Mouse (Mus musculus) CH12.LX (cell line): Measurements from ENCODE around the gene Ccdc127. TPM values are rescaled to one million over a fixed set of nuclear protein-coding genes. Genes with fewer than 3 reads are reported as not detected.

Source experiments
- DNase-seq: peaks from one replicate; pipeline ENCODE4 v3.0.0-alpha.2; 2013; ENCODE audit errors: extremely low read depth
- H3K27ac ChIP-seq: 2 replicates; pipeline ENCODE4 v1.5.1; 2012; ENCODE audit warnings: low read depth, mild to moderate bottlenecking, control low read depth, moderate library complexity; ENCODE audit not compliant: insufficient read depth
- H3K27me3 ChIP-seq: replicated peaks from 2 replicates; pipeline ENCODE3; 2012; ENCODE audit warnings: inconsistent platforms
- H3K36me3 ChIP-seq, 2 experiments: replicated peaks in 1 of 2; 2 replicates each; pipeline versions ENCODE3 to v1.6.1; 2012; ENCODE audit warnings: inconsistent platforms in 1 of 2, low read length in 1 of 2, mild to moderate bottlenecking in 1 of 2, mixed read lengths in 1 of 2, moderate library complexity in 1 of 2; ENCODE audit not compliant: control insufficient read depth in 1 of 2, insufficient read depth in 1 of 2
- H3K4me1 ChIP-seq, 2 experiments: 2 replicates each; pipeline ENCODE4 v1.6.1; 2012; ENCODE audit warnings: inconsistent platforms in 1 of 2, moderate library complexity in 1 of 2; ENCODE audit not compliant: insufficient read depth in 2 of 2, control insufficient read depth in 1 of 2
- H3K4me2 ChIP-seq: 2 replicates; pipeline ENCODE4 v1.6.1; 2012; ENCODE audit warnings: low read depth, mild to moderate bottlenecking, control low read depth; ENCODE audit not compliant: poor library complexity, insufficient read depth, severe bottlenecking
- H3K4me3 ChIP-seq, 3 experiments: fragments of 150-350 bp in 1 of 3; sonication (generic) in 1 of 3; replicated peaks in 1 of 3; 2 replicates each; pipeline versions ENCODE3 to v1.5.1; 2011 to 2012; ENCODE audit warnings: low read depth in 2 of 3, low read length in 2 of 3, mild to moderate bottlenecking in 2 of 3, moderate library complexity in 2 of 3, control low read depth in 1 of 3, improper control_type of control experiment in 1 of 3, inconsistent platforms in 1 of 3, mixed read lengths in 1 of 3; ENCODE audit not compliant: poor library complexity in 1 of 3
- H3K79me2 ChIP-seq: replicated peaks from 2 replicates; pipeline ENCODE4 v1.6.1; 2012; ENCODE audit warnings: mild to moderate bottlenecking, moderate library complexity; ENCODE audit not compliant: control insufficient read depth, poor library complexity, insufficient read depth, severe bottlenecking; ENCODE audit errors: extremely low read depth
- H3K9ac ChIP-seq: 2 replicates; pipeline ENCODE4 v1.6.1; 2012; ENCODE audit warnings: low read depth, mild to moderate bottlenecking, control low read depth, moderate library complexity; ENCODE audit not compliant: insufficient read depth
- H3K9me3 ChIP-seq: replicated peaks from 2 replicates; pipeline ENCODE3; 2012; ENCODE audit warnings: low read length, inconsistent platforms, mixed read lengths
- BHLHE40 ChIP-seq: IDR thresholded peaks from 2 replicates; pipeline ENCODE4 v1.6.1; 2011; ENCODE audit warnings: mild to moderate bottlenecking, low read depth, low read length, improper control_type of control experiment
- CHD1 ChIP-seq: IDR thresholded peaks from 2 replicates; pipeline ENCODE4 v1.6.1; 2012; ENCODE audit warnings: low read depth, low read length, improper control_type of control experiment, inconsistent platforms
- CHD2 ChIP-seq: IDR thresholded peaks from 2 replicates; pipeline ENCODE4 v1.6.1; 2011; ENCODE audit warnings: low read length, improper control_type of control experiment
- E2F4 ChIP-seq: IDR thresholded peaks from 2 replicates; pipeline ENCODE4 v1.6.1; 2011; ENCODE audit warnings: low read depth, low read length, improper control_type of control experiment; ENCODE audit not compliant: insufficient replicate concordance
- ELF1 ChIP-seq: IDR thresholded peaks from 2 replicates; pipeline ENCODE4 v1.6.1; 2014; ENCODE audit warnings: low read depth, mild to moderate bottlenecking, inconsistent platforms, low read length, improper control_type of control experiment
- EP300 ChIP-seq: IDR thresholded peaks from 2 replicates; pipeline ENCODE4 v1.6.1; 2011; ENCODE audit warnings: low read length, improper control_type of control experiment
- ETS1 ChIP-seq: conservative IDR thresholded peaks from 2 replicates; pipeline ENCODE4 v1.6.1; 2012; ENCODE audit warnings: low read depth, mild to moderate bottlenecking, inconsistent platforms, low read length, improper control_type of control experiment, moderate library complexity
- GABPA ChIP-seq: IDR thresholded peaks from 2 replicates; pipeline ENCODE4 v1.6.1; 2012; ENCODE audit warnings: low read depth, low read length, improper control_type of control experiment, inconsistent platforms; ENCODE audit not compliant: insufficient replicate concordance
- HCFC1 ChIP-seq: IDR thresholded peaks from 2 replicates; pipeline ENCODE4 v1.6.1; 2012; ENCODE audit warnings: low read depth, mild to moderate bottlenecking, inconsistent platforms, low read length, improper control_type of control experiment
- IRF4 ChIP-seq: IDR thresholded peaks from 2 replicates; pipeline ENCODE4 v1.6.1; 2014; ENCODE audit warnings: low read depth, mild to moderate bottlenecking, inconsistent platforms, low read length, improper control_type of control experiment
- KAT2A ChIP-seq: IDR thresholded peaks from 2 replicates; pipeline ENCODE4 v1.6.1; 2012; ENCODE audit warnings: low read length, improper control_type of control experiment, inconsistent platforms; ENCODE audit not compliant: insufficient replicate concordance
- MAFK ChIP-seq: IDR thresholded peaks from 2 replicates; pipeline ENCODE4 v1.6.1; 2011; ENCODE audit warnings: low read length, improper control_type of control experiment; ENCODE audit not compliant: insufficient replicate concordance
- MAX ChIP-seq: IDR thresholded peaks from 2 replicates; pipeline ENCODE4 v1.6.1; 2011; ENCODE audit warnings: low read length, improper control_type of control experiment
- MAZ ChIP-seq: IDR thresholded peaks from 2 replicates; pipeline ENCODE4 v1.6.1; 2012; ENCODE audit warnings: low read depth, mild to moderate bottlenecking, inconsistent platforms, low read length, improper control_type of control experiment, moderate library complexity
- MEF2A ChIP-seq: IDR thresholded peaks from 2 replicates; pipeline ENCODE4 v1.6.1; 2014; ENCODE audit warnings: low read depth, mild to moderate bottlenecking, inconsistent platforms, low read length, improper control_type of control experiment, borderline replicate concordance
- MXI1 ChIP-seq: IDR thresholded peaks from 2 replicates; pipeline ENCODE4 v1.6.1; 2011; ENCODE audit warnings: mild to moderate bottlenecking, low read depth, low read length, improper control_type of control experiment
- MYC ChIP-seq: IDR thresholded peaks from 2 replicates; pipeline ENCODE4 v1.6.1; 2011; ENCODE audit warnings: low read depth, mild to moderate bottlenecking, improper control_type of control experiment, low read length
- NELFE ChIP-seq: IDR thresholded peaks from 2 replicates; pipeline ENCODE4 v1.6.1; 2011; ENCODE audit warnings: low read depth, low read length, improper control_type of control experiment
- NRF1 ChIP-seq: IDR thresholded peaks from 2 replicates; pipeline ENCODE4 v1.6.1; 2014; ENCODE audit warnings: low read depth, mild to moderate bottlenecking, inconsistent platforms, low read length, improper control_type of control experiment, moderate library complexity
- POLR2A ChIP-seq: IDR thresholded peaks from 2 replicates; pipeline ENCODE4 v1.6.1; 2011; ENCODE audit warnings: low read depth, mild to moderate bottlenecking, improper control_type of control experiment, low read length
- POLR2AphosphoS2 ChIP-seq: IDR thresholded peaks from 2 replicates; pipeline ENCODE4 v1.6.1; 2011; ENCODE audit warnings: low read depth, low read length, improper control_type of control experiment
- RAD21 ChIP-seq: IDR thresholded peaks from 2 replicates; pipeline ENCODE4 v1.6.1; 2011; ENCODE audit warnings: low read depth, mild to moderate bottlenecking, low read length, improper control_type of control experiment, moderate library complexity
- SIN3A ChIP-seq: IDR thresholded peaks from 2 replicates; pipeline ENCODE4 v1.6.1; 2012; ENCODE audit warnings: low read length, improper control_type of control experiment, inconsistent platforms
- TBP ChIP-seq: conservative IDR thresholded peaks from 2 replicates; pipeline ENCODE4 v1.6.1; 2011; ENCODE audit warnings: low read depth, low read length, improper control_type of control experiment
- TCF12 ChIP-seq: IDR thresholded peaks from 2 replicates; pipeline ENCODE4 v1.6.1; 2014; ENCODE audit warnings: low read depth, mild to moderate bottlenecking, inconsistent platforms, low read length, improper control_type of control experiment
- USF1 ChIP-seq: IDR thresholded peaks from 2 replicates; pipeline ENCODE4 v1.6.1; 2014; ENCODE audit warnings: low read depth, mild to moderate bottlenecking, inconsistent platforms, low read length, improper control_type of control experiment
- USF2 ChIP-seq: conservative IDR thresholded peaks from 2 replicates; pipeline ENCODE4 v1.6.1; 2011; ENCODE audit warnings: low read depth, low read length, improper control_type of control experiment
- ZC3H11A ChIP-seq: IDR thresholded peaks from 2 replicates; pipeline ENCODE4 v1.6.1; 2012; ENCODE audit warnings: low read depth, mild to moderate bottlenecking, inconsistent platforms, low read length, improper control_type of control experiment
- dilution Hi-C: fragments of 300-500 bp; cut with MboI; formaldehyde crosslinking; loops from 2 replicates; pipeline ENCODE4 v1.14.3; 2020; ENCODE audit warnings: low sequenced_read_pairs; ENCODE audit not compliant: extremely low pct_unique_long_range_greater_than_20kb, extremely low pct_ligation_motif_present
- in situ Hi-C: fragments of 300-500 bp; cut with MboI; formaldehyde crosslinking; loops from 3 replicates; pipeline ENCODE4 v1.14.3; 2019; ENCODE audit warnings: low sequenced_read_pairs, low pct_ligation_motif_present, low pct_unique_long_range_greater_than_20kb, mixed read lengths
- polyA plus RNA-seq: library from polyadenylated mRNA; unstranded; fragments of >175 nt; gene quantifications from 2 replicates; pipeline ENCODE4 v1.2.1, GENCODE M21; 2012; ENCODE audit warnings: low read depth; ENCODE audit not compliant: insufficient read length
- total RNA-seq, 2 experiments: library from RNA; depleted of rRNA; stranded (reverse); fragments of 300-350 nt in 1 of 2; fragments of >200 nt in 1 of 2; gene quantifications; 2 replicates each; pipeline ENCODE4 v1.2.3; 2012 to 2014

Gene Ccdc127
- total and polyA plus RNA-seq, 3 experiments, result 40.8 to 57.5 (median 45.3) TPM

GRCm38 (mm10) chr13:74317170-74317849 lies 32.8 kb upstream of the Ccdc127 start, which contains the start of gene Pdcd6:
Gene Pdcd6, minus strand, starts transcription at chr13:74317580.
- Histone ChIP-seq H3K4me3 (peak within 1 kb of the TSS; percentile 84 to 97 (median 90)), H3K36me3 (peaks cover 23 to 52% of the 10 kb centered on the region in 2 experiments), H3K27ac (peak within 1 kb of the TSS; percentile 40; the same call in 1 of the 2 replicates), H3K79me2 (peaks cover 23% of the 10 kb centered on the region), H3K9me3 (no peaks in the 10 kb centered on the region), H3K4me2 (peak within 1 kb of the TSS; percentile 73), H3K4me1 (peaks cover 0 to 25% of the 10 kb centered on the region in 2 experiments; a peak in 2 of 4 replicates), H3K27me3 (no peaks in the 10 kb centered on the region), H3K9ac (peak within 1 kb of the TSS; percentile 73)
- in situ Hi-C loops (no loop called here), dilution Hi-C loops (no loop called here)
- TF ChIP-seq POLR2AphosphoS2 (peak; percentile 83), NELFE (peak; percentile 74), ZC3H11A (no peak), KAT2A (peak; percentile 44; the same call in 1 of the 2 replicates), ELF1 (peak; percentile 93), MAFK (no peak), POLR2A (peak; percentile 87), MAX (peak; percentile 53; the same call in 1 of the 2 replicates), HCFC1 (peak; percentile 77), MXI1 (peak; percentile 75; the same call in 1 of the 2 replicates), TBP (peak; percentile 66), RAD21 (no peak), IRF4 (no peak), SIN3A (peak; percentile 85), TCF12 (peak; percentile 36), MYC (peak; percentile 63; the same call in 1 of the 2 replicates), NRF1 (0 out of 2 replicates have a peak, but pooled peaks have one; percentile 6)
- DNase-seq, result peak; percentile 99

- TF ChIP-seq USF1 (no peak), GABPA (no peak), BHLHE40 (no peak), MXI1 (no peak), TBP (no peak), MEF2A (no peak), EP300 (no peak), USF2 (no peak), POLR2AphosphoS2 (no peak), ZC3H11A (no peak), MAZ (no peak), ETS1 (no peak), SIN3A (no peak), CHD1 (no peak), CHD2 (no peak), E2F4 (no peak)
- TF ChIP-seq, all 38 proteins: peak for 0
- H3K9ac ChIP-seq, result no peak overlapping the region
- no peak overlapping the region for H3K4me2 ChIP-seq
- H3K79me2 ChIP-seq, result no peaks in the 10 kb centered on the region
- in situ Hi-C loops (loop anchor here (25.0 kb wide), 1 partner anchor 183 kb away; no protein-coding TSS in a partner anchor), dilution Hi-C loops (no loop called here)
- no peak overlapping the region for H3K27ac ChIP-seq
- no peak for DNase-seq
- H3K36me3 ChIP-seq, result peaks cover 58 to 75% of the 10 kb centered on the region in 2 experiments
- H3K4me1 ChIP-seq, result no peaks in the 10 kb centered on the region
- no peaks in the 10 kb centered on the region for H3K27me3 ChIP-seq
- H3K9me3 ChIP-seq, result no peaks in the 10 kb centered on the region
- H3K4me3 ChIP-seq, result no peak overlapping the region
These were observed 20.8 kb upstream of the Ccdc127 start for GRCm38 (mm10) chr13:74329321-74329720.
